Mouse (Mus musculus) midbrain, postnatal 0 days (tissue): ENCODE results near the gene Nampt. TPM values are rescaled to one million over a fixed set of nuclear protein-coding genes. Genes with fewer than 3 reads are reported as not detected.
A peak's percentile ranks its signal among the peaks of the same experiment; 100 is the strongest.

Source experiments
- ATAC-seq: fragments of 200-750 bp; cut with Nextera tagmentation; 2 replicates; pipeline ENCODE4 v1.8.0; 2017; ENCODE audit warnings: moderate number of reproducible peaks, mild to moderate bottlenecking, moderate TSS enrichment, moderate library complexity; ENCODE audit not compliant: low FRiP score
- DNase-seq: peaks from one replicate; pipeline ENCODE4 v3.0.0-alpha.2; 2015; ENCODE audit warnings: low spot score
- H3K27ac ChIP-seq: fragments of 300-500 bp; sonication (generic); 2 replicates; pipeline ENCODE4 v1.5.1; 2014; ENCODE audit warnings: low read depth, mild to moderate bottlenecking, low read length, mixed read lengths
- H3K27me3 ChIP-seq: fragments of 300-500 bp; sonication (generic); 2 replicates; pipeline ENCODE4 v1.6.1; 2014; ENCODE audit warnings: low read length, control low read depth, mixed read lengths; ENCODE audit not compliant: insufficient read depth
- H3K36me3 ChIP-seq: fragments of 300-500 bp; sonication (generic); 2 replicates; pipeline ENCODE4 v1.6.1; 2014; ENCODE audit warnings: low read length, control low read depth, mixed read lengths; ENCODE audit not compliant: insufficient read depth
- H3K4me1 ChIP-seq: fragments of 300-500 bp; sonication (generic); 2 replicates; pipeline ENCODE4 v1.6.1; 2014; ENCODE audit warnings: mild to moderate bottlenecking, control low read depth, antibody characterized with exemption, low read length, mixed read lengths; ENCODE audit not compliant: insufficient read depth
- H3K4me2 ChIP-seq: fragments of 300-500 bp; sonication (generic); 2 replicates; pipeline ENCODE4 v1.6.1; 2014; ENCODE audit warnings: low read depth, mild to moderate bottlenecking, low read length, mixed read lengths; ENCODE audit not compliant: poor library complexity, severe bottlenecking
- H3K4me3 ChIP-seq: fragments of 300-500 bp; sonication (generic); 2 replicates; pipeline ENCODE4 v1.5.1; 2014; ENCODE audit warnings: low read depth, mild to moderate bottlenecking, low read length, moderate library complexity
- H3K9ac ChIP-seq: fragments of 300-500 bp; sonication (generic); replicated peaks from 2 replicates; pipeline ENCODE4 v1.6.1; 2014; ENCODE audit warnings: mild to moderate bottlenecking, low read length, moderate library complexity, mixed read lengths; ENCODE audit not compliant: poor library complexity, severe bottlenecking
- H3K9me3 ChIP-seq: fragments of 300-500 bp; sonication (generic); 2 replicates; pipeline ENCODE4 v1.6.1; 2016; ENCODE audit warnings: low read length, control low read depth
- CTCF ChIP-seq: IDR thresholded peaks from 2 replicates; pipeline ENCODE4 v1.5.1; 2016; ENCODE audit warnings: antibody characterized with exemption, mild to moderate bottlenecking
- WGBS: fragments of 180-500 bp; shearing (Covaris S2); extraction: QIAGEN DNeasy Blood & Tissue Kit; methylation state at CpG from one replicate; pipeline ENCODE4 v1.1.7; 2014; 5-methylcytosine and 5-hydroxymethylcytosine counted together
- polyA plus RNA-seq: library from polyadenylated mRNA; unstranded; fragments of >200 nt; fragmentation: Nextera tagmentation; extraction: Ambion mirVana; gene quantifications from 2 replicates; pipeline ENCODE4 v1.2.1, GENCODE M21; 2015
- total RNA-seq: library from RNA; depleted of rRNA; stranded (reverse); fragments of >200 nt; gene quantifications from 2 replicates; pipeline ENCODE4 v1.2.3, GENCODE M21; 2014

Gene Nampt
- total and polyA plus RNA-seq, 2 experiments from 2014 or later: 24.1 to 41.9 TPM

DNA sequence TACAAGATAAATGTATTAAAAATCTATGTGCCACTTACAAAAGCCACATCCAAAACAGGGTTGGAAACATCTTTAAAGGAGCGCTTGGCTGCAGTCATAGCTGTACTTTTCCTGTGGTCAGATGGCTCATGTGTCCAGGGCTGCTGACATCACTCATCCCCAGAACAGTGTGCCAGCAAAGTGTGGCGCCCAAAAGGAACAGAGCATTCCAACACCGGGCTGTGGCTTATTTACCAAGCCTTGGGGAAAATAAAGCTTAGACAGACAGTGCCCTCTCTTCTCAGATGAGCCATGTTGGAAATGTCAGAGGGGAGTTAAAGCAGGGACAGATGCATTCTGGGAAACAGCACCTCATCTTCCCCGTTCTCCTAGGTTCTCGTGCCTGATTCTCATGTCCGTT is 35.5 kb downstream of the Nampt start:
- Histone ChIP-seq H3K9me3 (no peaks in the 10 kb centered on the region), H3K4me1 (no peaks in the 10 kb centered on the region), H3K4me2 (no peak overlapping the region), H3K27ac (no peak overlapping the region), H3K9ac (no peak overlapping the region), H3K36me3 (peaks cover 5% of the 10 kb centered on the region; the same call in 1 of the 2 replicates), H3K4me3 (no peak overlapping the region), H3K27me3 (no peaks in the 10 kb centered on the region)
- 85% methylated on average over 6 of the region's 6 CpGs for WGBS
- ATAC-seq (no peak), DNase-seq (no peak)
- TF ChIP-seq CTCF: no peak

DNA sequence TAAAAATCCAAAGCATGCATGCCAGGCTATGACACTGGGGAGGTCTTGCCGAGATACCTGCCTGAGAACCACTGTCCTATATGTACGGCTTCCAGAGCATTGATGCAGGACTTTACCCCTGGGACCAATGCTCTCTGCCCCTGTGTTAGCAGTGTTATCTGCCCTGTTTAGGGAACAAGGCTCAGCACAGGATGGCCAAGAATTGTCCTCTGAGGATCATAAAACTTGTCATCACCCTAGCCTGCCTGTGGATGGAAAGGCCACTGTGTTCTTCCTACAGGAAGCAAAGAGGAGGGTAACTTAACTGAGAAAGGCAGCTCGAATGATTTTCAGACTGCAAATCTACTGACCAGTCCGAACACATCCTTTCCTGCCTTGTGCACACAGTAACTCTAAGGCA is 36.1 kb downstream of the Nampt start:
- Histone ChIP-seq H3K27me3 (no peaks in the 10 kb centered on the region), H3K4me2 (no peak overlapping the region), H3K27ac (no peak overlapping the region), H3K9me3 (no peaks in the 10 kb centered on the region), H3K4me3 (no peak overlapping the region), H3K36me3 (peaks cover 5% of the 10 kb centered on the region; the same call in 1 of the 2 replicates), H3K4me1 (no peaks in the 10 kb centered on the region), H3K9ac (no peak overlapping the region)
- no peak for ATAC-seq
- TF ChIP-seq CTCF: no peak
- no peak for DNase-seq
- 97% methylated on average over 4 of the region's 4 CpGs for WGBS

DNA sequence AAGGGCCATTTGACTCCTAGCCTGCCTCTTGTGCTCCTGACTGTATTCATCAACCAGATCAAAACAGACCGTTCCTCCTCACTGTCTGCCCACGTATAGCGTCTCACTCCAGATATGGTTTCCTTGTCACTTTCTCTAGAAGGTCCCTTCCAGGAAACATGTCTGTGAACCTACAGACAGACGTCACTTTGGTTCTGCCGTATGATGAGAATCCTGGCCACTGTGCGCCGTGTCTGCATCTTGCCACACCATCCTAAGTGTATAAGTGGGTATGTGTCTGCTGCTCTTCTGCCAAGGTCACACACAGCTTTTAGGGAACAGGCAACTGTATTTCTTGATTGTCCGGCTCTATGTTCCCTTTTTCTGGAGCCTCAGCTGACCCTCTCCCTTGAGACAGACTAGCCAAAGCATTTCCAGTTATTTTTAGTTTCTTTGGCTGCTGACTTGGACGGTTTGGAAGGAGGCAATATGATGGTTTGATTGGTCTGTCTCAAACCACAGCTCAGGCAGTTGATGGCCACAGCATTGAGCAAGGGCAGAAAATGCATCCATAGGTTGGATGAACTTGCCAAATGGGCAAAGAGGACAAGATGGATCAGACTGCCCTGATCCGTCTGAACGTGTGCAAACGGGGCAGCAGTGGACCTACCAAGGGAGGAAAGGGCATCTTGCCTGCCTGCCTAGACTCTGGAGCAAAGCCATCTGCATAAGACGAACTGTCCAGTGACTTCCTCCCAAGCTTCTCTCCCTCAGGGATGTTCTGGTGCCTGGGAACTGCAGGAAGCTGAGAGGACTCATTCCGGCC is 37.6 kb downstream of the Nampt start:
- Histone ChIP-seq H3K27ac (no peak overlapping the region), H3K36me3 (peaks cover 5% of the 10 kb centered on the region; the same call in 1 of the 2 replicates), H3K27me3 (no peaks in the 10 kb centered on the region), H3K4me2 (no peak overlapping the region), H3K9me3 (no peaks in the 10 kb centered on the region), H3K4me3 (no peak overlapping the region), H3K4me1 (no peaks in the 10 kb centered on the region), H3K9ac (no peak overlapping the region)
- 91% methylated on average over 14 of the region's 14 CpGs for WGBS
- DNase-seq: peak; percentile 2
- ATAC-seq: no peak
- no peak for TF ChIP-seq CTCF

DNA sequence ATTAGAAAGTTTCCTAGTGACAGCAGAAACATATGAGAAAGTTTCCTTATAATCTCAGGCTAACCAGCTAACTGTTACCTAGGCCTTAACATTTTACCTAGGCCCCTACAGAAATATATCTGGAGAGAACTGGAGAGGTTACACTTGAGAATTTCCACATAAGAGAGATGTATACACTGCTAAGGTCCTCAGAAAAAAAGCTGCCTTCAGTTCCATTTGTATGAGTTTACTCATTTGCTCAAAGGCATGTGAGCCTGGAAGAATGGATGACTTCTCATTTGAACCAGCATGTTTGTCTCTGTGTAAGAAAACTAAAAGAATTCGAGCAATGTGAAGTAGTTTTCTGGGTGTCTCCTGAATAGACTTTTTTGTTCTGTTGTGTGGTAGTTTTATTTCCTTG is 39.1 kb downstream of the Nampt start:
- H3K4me1 ChIP-seq: no peaks in the 10 kb centered on the region
- no peaks in the 10 kb centered on the region for H3K27me3 ChIP-seq
- H3K4me3 ChIP-seq: no peak overlapping the region
- DNase-seq (no peak), ATAC-seq (no peak)
- H3K4me2 ChIP-seq: no peak overlapping the region
- no peak overlapping the region for H3K27ac ChIP-seq
- H3K36me3 ChIP-seq: peaks cover 3% of the 10 kb centered on the region; the same call in 1 of the 2 replicates
- no peak overlapping the region for H3K9ac ChIP-seq
- 81% methylated on average over 1 of the region's 1 CpGs for WGBS
- TF ChIP-seq CTCF: no peak
- H3K9me3 ChIP-seq: no peaks in the 10 kb centered on the region

DNA sequence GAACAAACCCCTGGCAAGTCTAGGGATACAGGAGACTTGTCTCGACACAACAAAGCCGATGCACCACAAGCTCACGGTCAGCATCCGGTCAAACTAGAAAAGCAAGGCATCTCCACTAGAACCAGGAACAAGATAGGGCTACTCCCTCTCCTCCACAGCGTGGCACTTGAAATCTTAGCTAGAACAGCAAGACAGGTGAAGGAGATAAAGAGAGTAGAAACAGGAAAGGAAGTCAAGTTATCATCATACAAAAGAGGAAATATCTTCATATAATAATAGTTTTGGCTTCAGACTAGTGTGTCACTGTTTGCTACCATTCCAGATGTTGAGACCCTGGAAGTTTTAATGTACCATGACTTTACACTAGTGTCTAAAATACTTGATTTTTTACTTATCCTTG is 41.5 kb downstream of the Nampt start:
- Histone ChIP-seq H3K9ac (no peak overlapping the region), H3K4me2 (no peak overlapping the region), H3K27me3 (no peaks in the 10 kb centered on the region), H3K4me1 (no peaks in the 10 kb centered on the region), H3K4me3 (no peak overlapping the region), H3K36me3 (no peaks in the 10 kb centered on the region), H3K27ac (no peak overlapping the region), H3K9me3 (no peaks in the 10 kb centered on the region)
- WGBS: 93% methylated on average over 5 of the region's 5 CpGs
- no peak for ATAC-seq
- DNase-seq: no peak
- no peak for TF ChIP-seq CTCF

- Histone ChIP-seq H3K9ac (no peak overlapping the region), H3K4me2 (no peak overlapping the region), H3K9me3 (no peaks in the 10 kb centered on the region), H3K27me3 (no peaks in the 10 kb centered on the region), H3K27ac (no peak overlapping the region), H3K4me3 (no peak overlapping the region), H3K36me3 (no peaks in the 10 kb centered on the region), H3K4me1 (no peaks in the 10 kb centered on the region)
- TF ChIP-seq CTCF: no peak
- ATAC-seq (no peak), DNase-seq (no peak)
- WGBS: 88% methylated on average over 5 of the region's 5 CpGs
Observed at GRCm38 (mm10) chr12:32870815-32871214, 51.5 kb downstream of the Nampt start.
